Mouse (Mus musculus) 3134 (cell line): Measurements from ENCODE around the gene Islr.

Source experiments
- DNase-seq: peaks from one replicate; pipeline ENCODE4 v3.0.0-alpha.2; 2011; ENCODE audit warnings: low spot score; ENCODE audit not compliant: insufficient read length; ENCODE audit errors: extremely low read depth

Gene Islr

DNA sequence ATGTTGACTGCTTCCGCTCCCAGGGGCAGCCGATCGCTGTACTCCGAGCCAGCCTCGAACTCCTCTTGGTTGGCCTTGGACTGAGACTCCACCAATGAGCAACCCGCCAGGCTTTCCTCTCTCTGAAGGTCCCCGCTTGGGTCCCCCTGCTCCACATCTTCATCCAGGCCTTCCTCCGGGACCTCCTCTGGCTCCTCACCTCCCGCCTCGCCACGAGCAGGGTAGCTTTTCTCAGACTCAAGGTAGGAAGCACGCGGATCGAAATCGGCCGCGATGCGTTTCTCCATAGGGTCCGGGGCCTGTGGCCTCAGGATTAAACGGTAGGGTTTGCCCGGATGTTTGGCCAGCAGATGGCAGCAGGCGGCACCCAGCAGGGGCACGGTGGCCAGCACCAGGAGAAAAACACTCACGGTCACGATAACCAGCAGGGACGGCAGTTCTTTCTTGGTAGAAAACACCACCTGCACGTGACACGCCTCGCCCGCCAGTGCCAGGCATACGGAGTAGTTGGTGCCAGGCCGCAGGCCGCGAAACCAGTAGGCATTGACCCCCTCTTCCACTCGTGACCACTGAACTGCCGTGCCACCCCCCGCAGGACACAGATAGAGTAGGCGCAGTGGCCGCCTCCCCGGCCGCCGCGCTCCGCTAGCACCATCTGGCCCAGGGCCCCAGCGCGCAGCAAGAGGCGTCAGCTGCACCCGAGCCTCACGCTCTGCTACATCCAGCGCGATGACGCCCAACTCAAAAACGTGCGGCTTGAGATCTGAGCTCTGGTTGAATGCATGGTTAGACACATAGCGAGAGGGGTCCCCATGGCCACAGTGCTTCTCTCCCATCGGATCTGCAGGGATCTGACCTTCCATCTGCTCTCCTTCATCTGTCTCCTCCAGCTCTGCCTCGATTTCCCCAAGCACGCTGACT, 6.1 kb downstream of the Islr start:
- DNase-seq = no peak

DNA sequence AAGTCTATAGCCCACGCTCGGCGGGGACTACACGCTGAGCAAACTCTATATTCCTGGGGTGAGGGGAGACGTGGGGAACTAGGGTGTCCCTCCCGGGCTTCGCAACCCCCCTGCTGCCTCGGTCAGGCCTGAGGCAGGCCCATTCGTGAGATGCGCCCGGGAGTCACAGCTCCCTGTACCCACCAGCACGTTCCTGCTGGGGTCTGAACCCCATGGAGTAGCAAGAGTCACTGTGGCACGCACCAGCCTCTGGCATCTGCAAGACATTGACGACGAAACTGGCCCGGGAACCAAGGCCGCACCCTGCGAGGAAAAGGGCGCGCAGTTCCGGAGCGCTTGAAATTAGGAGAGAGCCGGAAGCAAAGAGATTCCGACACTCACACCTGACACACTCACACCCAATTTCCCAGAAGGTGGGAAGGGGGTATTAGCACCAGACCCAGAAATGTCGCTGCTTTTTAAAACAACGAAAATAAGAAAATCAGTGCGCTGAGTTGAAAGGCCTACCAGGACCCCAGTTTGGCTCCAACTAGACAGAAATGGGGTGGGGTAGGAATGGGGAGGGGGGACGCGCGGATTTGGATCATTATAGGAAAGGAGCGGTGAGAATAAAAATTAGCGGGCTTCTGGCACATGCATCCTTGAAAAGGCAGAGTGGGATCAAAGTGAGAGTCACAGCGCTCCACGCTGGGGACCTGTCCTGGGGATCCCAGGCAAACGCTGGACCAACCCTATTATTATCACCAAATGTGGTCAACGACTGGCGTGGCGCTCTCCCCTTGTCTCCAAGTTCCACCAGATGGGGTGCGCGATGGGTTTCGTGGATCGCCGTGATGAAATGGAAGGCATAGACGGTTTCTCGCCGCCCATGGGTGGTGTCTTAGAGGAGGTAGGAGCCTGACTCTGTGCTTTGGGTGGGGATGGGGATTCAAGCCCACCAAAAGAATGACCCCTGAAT, 7.2 kb downstream of the Islr start:
- DNase-seq = no peak

DNA sequence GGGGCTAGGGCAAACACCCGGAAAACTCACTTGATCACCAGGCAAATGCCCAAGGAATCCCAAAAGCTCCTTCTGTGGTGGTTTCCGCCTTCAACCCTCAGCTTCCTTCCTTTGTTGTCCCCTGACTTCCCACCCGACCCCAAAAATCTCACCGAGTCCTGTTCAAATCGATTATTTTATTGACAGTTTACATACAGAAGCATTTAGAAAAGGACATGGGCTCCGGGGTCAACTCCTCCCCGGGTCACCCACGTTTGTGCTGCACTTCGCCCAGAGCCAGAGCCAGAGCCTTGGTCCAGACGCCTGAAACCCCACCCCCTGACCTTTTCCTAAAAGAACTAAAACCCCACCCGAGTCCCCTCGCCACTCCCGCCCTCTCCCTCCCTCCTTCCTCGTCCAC, 8.0 kb downstream of the Islr start:
- DNase-seq = no peak

DNA sequence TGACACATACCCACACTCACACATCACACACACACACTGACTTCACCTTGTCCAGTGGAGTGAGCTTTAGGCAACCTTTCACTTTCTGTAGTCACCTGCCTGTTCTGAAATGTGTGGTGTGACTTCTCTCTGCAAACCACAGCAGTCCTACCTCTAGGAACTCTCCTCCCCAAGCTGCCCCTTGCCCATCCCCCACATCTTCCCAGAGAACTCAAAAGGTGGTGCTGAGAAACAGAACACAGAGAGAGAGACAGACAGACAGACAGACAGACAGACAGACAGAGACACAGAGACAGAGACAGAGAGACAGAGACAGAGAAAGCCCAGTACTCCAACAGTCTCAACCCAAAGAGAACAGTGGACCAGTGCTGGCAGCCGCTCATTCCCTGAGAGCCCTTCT, 8.4 kb downstream of the Islr start:
- no peak for DNase-seq

DNA sequence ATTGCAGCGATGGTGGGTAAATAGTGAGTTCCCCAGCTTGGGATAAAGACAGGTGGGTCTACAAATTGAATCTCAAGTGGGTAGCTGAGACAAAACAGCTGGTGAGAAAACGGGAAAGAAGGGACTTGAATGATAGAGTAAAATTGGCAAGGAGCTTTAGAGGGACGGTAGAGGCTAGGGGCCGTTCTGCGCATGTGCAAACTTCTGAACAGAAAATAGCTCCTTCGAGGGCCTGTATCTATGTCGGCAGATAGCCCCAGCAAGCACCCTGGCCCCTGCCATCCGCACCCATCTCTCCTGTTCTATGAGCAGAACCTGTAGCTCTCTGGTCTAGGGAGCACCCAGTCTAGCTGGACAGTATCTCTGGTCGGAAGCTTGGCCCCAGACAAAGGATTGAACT, 9.9 kb downstream of the Islr start:
- no peak for DNase-seq

DNA sequence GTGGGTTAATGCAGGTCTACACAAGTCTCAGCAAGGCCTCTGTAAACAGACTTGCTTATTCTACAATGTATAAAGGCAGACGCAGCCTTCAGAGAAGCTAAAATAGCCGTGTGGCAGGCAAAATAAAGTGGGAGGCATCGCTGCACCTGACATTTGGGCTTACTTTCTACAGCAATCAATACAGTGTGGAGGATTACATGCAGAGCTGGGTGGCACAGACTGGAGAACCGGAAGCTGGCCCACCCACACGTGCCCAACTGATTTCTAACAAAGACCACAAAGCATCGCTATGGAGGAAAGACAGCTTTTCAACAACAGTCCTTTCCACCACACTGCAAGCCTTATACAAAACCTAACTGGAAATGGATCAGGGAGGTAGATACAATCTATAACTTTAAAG, 19.6 kb downstream of the Islr start:
- no peak for DNase-seq

DNA sequence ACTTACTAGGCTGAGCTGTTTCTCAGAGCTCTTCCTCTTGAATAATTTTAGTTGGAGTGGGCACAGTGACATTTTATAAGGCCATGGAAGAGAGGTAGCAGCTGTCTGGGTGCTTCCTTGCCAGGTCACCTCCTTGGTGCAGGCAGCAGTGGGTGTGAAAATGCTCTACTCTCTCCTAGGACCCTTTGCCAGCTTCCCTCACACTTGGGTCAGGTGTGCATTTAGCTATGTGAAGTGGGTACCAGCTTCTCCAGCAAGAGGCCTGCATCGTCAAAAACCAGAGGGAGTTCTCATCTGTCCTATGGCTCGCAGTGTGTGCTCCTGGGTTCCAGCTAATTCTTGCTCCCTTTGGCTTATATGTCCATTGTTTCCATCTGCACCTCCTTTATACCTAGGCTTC, 24.7 kb downstream of the Islr start:
- DNase-seq = no peak

DNA sequence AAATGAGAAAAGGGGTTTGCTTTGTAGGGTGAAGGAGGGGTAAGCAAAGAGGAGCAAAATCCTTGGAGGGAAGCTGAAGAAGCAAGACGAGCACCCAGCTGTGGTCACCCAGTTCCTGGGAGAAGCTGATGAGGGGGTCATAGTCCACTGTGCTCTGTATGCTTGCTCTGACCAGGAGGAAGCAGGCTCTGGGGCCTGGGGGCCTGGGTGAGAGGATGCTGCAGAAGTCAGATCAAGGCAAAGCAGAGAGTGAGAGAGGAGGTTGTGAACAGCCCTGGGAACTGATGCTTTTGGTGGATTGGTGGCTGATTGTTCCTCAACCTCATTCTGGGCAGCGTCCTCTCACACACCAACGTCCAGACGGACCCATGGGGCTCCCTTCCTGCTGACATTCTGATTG, 26.9 kb downstream of the Islr start:
- DNase-seq = no peak

DNA sequence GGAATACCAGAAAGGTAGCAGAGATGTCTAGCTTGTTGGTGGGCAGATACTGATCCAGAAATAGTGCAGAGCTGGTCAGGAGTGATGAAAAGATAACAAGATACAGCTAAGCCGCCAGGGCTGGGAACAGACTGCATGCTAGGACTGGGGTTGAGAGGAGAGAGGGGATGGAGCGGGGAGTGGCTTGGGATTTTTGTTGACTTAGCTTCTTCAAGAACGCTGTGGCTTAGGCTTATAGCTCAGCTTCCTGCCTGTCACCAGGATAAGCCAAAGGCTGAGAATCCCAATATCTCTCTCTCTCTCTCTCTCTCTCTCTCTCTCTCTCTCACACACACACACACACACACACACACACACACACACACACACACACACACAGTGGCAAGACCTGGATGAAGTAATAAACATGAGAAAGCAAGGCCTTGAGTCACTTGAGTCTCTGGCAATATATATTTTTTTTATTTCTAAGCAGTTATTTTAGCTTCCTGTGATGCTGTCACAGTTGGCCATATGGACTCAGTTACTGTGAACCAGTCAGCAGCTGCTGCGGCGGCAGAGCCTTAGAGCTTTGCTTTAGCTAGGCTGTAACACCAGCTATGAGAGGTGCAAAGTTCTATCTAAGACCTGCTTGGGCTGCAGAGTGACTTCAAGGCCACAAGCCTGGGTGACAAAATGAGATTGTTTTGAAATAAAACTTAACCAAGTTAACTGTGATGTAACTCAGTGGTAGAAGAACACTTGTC, 28.2 kb downstream of the Islr start:
- no peak for DNase-seq

DNA sequence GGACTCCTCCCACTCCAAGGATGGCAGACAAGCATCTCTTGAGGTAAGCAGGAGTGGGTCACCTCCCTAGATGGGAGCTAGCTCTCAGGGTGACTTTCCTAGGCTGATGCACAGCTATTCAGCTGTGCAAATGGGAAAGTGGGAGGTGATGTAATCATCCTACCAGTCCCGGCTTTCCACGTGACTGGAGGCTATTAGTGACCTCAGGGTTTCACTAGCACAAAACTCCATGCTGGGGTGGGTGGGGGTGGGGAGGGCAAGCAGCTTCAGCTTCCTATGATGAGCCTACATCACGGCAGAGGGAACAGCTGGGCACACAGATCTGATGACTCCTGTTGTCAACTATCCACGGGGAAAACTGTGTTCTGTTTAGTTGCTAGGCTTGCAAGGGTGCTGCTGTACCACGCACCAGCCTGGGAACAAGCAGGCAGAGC, 29.3 kb downstream of the Islr start:
- DNase-seq = no peak

DNA sequence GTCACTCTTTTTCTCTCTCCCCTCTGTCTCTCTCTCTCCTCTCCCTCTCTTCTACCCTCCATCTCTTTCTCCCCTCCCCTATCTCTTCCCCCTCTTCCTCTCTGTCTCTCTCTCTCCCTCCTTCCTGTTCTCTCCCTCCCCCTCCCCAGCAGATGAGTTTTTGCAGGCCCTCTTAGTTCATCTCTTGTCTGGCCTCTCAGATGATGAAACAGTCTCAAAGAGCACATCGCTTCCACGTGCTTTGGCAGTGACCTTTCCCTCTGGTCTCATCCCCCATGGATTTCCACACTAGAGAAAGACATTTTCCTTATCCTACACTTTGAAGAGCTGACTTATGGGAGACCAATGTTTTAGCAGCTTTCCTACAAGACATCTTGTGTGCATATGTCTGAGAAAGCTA, 31.2 kb downstream of the Islr start:
- DNase-seq = no peak

DNA sequence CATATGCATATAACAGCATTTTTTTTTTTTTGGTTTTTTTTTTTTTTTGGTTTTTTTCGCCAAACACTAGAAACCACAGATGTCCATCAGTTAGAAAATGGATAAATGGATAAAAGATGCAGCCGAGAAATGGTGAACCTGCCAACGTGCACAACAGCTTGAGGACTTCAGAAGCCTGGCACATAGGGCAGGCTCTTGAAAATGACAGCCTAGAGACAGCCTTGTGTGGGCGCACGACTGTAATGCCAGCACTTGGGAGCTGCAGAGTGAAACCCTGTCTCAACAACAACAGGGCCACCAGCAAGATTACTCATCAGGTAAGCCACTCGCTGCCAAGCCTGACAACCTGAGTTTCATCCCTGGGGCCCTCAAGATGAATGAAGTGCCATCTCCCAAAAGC, 34.7 kb downstream of the Islr start:
- DNase-seq = no peak

DNA sequence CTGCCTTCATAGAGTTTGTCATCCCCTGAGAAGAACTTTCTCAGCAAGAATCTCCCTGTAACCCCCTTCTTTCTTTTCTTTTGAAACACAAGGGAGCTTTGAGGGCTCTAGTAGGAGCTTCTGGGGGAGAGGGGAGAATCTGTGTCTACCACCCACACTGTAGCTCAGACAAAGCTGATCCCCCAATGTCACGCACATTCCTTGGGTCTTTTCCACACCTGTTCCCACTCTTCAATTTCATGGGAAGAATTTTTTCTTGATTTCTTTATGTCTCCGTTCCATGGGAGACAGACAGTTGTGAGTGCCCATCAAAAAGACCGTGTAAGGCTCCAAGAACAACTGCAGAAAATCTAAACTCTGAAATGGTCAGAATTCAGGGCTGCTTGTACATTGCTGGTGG, 35.2 kb downstream of the Islr start:
- no peak for DNase-seq

DNA sequence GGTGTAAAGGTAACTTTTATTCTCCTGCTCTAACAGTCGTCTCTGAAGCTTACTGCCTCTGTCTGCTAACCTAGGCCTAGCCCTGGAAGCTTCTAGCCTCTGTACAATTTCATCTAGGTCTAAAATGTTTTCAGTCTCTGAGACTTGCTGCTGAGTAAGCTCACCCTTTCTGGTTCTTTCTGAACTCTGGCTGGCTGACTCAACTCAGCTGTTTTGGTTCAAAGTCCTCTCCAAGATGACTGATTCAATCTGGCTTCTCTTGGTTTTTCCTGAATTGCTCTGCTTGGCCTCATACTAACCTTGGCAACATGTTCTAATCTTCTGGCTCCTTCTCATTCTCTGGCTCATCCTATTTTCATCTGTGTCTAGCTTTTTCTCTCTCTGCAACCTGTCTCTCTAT, 38.3 kb downstream of the Islr start:
- no peak for DNase-seq

DNA sequence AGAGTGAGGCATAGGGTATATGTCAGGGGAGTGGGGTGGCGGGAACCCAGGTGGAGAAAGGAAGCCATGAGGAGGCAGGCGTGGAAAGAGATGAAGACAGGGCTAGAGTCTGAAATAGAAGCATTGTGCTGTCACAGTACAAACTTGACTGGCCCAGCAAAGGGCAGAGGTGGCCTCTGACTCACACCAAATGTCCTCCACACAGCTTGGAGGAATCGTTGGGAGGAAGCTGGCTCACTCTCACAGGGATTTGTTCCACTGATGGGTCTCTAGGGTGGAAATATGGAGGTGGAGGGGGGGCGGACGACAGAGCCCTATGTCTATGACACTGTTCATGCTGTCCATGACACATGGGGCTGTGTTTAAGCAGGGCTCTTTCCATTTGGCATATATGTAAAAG, 41.0 kb downstream of the Islr start:
- DNase-seq = no peak

DNA sequence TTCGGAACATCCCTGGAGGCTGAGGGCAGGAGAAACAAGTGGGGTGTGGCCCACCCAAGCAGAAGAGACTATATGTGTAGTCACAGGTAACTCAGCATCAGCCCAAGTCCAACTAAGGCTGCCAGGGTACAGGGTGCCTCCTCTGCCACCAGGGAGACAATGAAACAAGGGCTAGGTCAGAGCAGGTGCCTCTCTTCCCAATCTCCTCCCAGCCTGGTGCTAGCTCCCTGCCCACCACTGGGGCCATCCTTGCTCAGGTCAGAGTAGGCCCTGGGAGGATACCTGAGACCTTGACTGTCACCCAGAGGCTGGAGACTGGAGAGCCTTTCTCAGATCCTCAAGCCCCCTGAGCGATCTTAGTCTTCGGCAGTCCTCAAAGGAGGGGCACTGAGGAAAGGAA, 41.9 kb downstream of the Islr start:
- DNase-seq = no peak

DNA sequence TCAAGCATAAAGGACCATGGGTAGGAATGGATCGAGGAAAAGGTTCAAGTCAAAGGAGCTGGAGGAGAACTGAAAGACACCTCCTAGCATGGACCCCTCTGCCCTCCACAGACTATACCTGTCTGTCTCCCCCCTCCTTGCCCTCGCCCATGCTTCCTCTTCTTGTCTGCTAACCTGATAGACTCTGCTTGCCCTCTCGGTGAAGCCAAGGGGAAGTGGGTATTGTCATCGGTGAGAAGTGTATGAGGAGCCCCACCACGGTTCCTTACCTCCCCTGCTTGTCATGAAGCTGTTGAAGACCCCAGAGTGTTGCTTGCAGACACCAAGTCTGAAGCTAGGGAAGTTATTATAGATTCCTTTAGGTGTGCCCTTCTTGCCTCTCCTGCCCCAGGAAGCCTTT, 43.8 kb downstream of the Islr start:
- DNase-seq = no peak

DNA sequence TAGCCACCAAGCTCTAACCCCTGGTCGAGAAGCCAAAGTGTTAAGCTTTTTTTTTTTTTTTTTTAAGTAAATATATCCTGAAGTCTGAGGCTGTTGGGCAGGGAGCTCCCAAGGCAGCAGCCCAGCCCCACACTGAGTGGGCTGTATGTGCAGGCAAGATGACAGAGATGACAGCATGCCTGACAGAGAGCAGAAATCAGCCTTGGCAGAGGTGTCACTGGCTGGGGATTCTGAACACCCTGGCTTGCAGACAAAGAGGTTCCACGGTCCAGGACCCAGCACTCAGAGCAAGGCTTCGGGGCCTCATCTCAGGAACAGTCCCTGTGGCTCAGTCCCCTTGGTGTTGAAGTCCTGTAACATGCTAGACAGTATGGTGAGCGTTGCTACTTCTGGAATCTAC, 44.3 kb downstream of the Islr start:
- no peak for DNase-seq

DNA sequence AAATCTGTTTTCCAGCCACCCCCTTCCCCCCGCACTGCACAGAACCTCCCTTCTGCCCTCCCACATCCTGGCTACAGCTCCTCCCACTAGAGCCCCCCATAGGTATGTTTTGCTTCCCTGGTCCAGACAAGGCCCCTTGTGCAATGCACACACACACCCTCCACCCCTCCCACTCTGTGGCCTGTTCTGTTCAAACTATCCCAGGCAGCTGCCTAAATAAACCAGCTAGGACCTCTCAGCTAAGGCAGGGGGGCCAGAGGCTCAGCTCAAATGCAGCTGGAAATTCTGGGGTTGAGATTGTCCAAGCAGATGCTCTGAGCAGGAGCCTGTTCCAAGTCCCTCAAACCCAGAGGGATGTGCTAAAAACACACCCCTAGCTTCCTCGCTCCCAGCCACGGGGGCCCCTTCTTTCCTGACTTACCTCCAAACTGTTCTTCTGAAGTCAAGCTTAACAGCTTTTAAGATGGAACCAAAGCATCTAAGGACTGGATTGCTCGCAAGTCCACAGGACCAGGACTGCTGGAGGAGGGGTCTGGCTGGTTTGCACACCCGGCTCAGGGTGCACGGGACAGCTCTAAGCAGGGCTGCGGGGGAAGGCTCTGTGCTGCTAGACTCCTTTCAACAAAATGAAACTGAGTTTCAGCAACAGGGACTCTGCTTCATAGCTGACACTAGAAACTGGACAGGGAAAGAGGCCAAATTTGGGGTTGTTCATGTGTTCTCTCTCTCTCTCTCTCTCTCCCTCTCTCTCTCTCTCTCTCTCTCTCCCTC, 45.4 kb downstream of the Islr start:
- DNase-seq = peak; percentile 28

DNA sequence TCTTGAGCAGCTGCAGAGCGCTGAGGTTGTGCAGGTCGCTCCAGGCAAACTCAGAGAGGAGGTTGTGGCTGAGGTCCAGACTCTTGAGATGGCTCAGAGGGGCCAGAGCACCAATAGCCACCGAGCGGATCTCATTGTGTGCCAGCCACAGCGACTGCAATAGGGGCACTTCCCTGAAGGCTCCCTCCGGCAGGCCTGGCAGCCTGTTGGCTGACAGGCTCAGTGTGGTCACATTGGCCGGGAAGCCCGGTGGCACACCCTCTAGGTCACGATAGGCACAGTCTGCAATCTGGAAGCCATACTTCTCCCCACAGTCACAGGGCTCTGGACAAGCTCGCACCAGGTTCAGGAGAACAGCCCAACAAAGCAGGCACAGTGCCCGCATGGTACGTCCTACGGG, 46.3 kb downstream of the Islr start:
- no peak for DNase-seq
